In the genomic region with DNA sequence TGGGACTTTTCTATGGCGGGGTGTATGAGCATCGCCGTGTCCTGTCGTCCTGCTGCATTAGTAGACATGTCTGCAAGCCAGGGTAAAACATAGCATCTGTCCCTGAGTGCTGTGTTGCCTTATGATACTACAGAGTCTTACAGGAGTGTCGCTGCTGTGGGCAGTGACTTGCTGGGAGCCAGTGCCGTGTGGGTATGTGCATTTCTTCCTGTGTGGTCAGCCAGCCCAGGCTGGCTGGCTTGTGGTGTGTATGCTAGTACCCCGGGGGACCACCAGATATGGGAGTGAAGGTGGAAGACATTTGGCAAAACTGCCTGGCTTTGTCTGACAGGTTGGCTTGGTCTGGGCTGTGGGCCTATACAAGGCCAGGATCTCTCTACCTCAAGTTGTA, we compare ENCODE assay signal across 18 mouse cellular contexts. TPM values are rescaled to one million over a fixed set of nuclear protein-coding genes. Genes with fewer than 3 reads are reported as not detected.
DNase-seq lines count a peak whose midpoint lies in the region; ATAC-seq and TF ChIP-seq lines count a peak whose summit lies in the region.
"Had no signal": no experiment of that assay in that cellular context is flagged by ENCODE, and none has a peak within 500 bp of the region (broad histone marks: within the 10 kb centered on the region; RNA-seq: fewer than 3 reads in every experiment).

No protein-coding gene starts in this region.

- peak overlapping the region; percentile 4; the same call in 1 of the 2 replicates for H3K4me3 ChIP-seq in liver, adult 2 months (ENCODE audit: insufficient read depth, low read depth, low read length)
- peak overlapping the region; percentile 11; the same call in 1 of the 2 replicates for H3K4me3 ChIP-seq in G1E (ENCODE audit: low read depth, low read length)
- no peak overlapping the region for H3K4me3 ChIP-seq in intestine, postnatal 0 days (ENCODE audit: low read depth, low read length)
- peak overlapping the region; percentile 51 for H3K4me3 ChIP-seq in small intestine, adult 2 months (ENCODE audit: low read depth, low read length)
- H3K4me3 ChIP-seq: liver, embryonic 13.5 days had no signal

- H3K9me3 ChIP-seq in G1E (replicated peaks): no peaks in the 10 kb centered on the region
- H3K9me3 ChIP-seq in intestine, postnatal 0 days (ENCODE audit: control insufficient read depth): no peaks in the 10 kb centered on the region
- H3K9me3 ChIP-seq: liver, embryonic 13.5 days had no signal

- no peak overlapping the region for H3K4me2 ChIP-seq in intestine, postnatal 0 days (replicated peaks; ENCODE audit: low read depth)
- H3K4me2 ChIP-seq: hindbrain, embryonic 14.5 days; liver, embryonic 13.5 days had no signal

- H3K79me2 ChIP-seq in liver, adult 2 months (ENCODE audit: control insufficient read depth, insufficient read depth, low read length): no peaks in the 10 kb centered on the region

- H3K9ac ChIP-seq in liver, adult 2 months (ENCODE audit: low read depth, low read length): no peak overlapping the region; the same call in 1 of the 2 replicates
- H3K9ac ChIP-seq in intestine, postnatal 0 days (ENCODE audit: low read depth, low read length): 0 out of 2 replicates have a peak overlapping the region, but pooled peaks have one; percentile 11
- H3K9ac ChIP-seq: forebrain, postnatal 0 days; hindbrain, embryonic 14.5 days; liver, embryonic 13.5 days had no signal

- ATAC-seq in G1E (ENCODE audit: extremely low read depth, insufficient number of reproducible peaks, low FRiP score, poor library complexity, severe bottlenecking): no peak
- ATAC-seq in intestine, postnatal 0 days: no peak
- ATAC-seq: forebrain, postnatal 0 days had no signal

- H3K4me1 ChIP-seq in liver, adult 2 months (ENCODE audit: control insufficient read depth, insufficient read depth, low read length): peaks cover 6% of the 10 kb centered on the region; the same call in 1 of the 2 replicates
- H3K4me1 ChIP-seq in G1E (ENCODE audit: insufficient read depth, low read depth, low read length): peaks cover 56% of the 10 kb centered on the region
- peaks cover 2% of the 10 kb centered on the region; the same call in 1 of the 2 replicates for H3K4me1 ChIP-seq in intestine, postnatal 0 days (replicated peaks; ENCODE audit: control insufficient read depth, insufficient read depth, low read length)
- H3K4me1 ChIP-seq in small intestine, adult 2 months (ENCODE audit: control insufficient read depth, insufficient read depth, insufficient read length, low read length): peaks cover 10% of the 10 kb centered on the region

- H3K27ac ChIP-seq in liver, adult 2 months (replicated peaks; ENCODE audit: insufficient read depth, low read depth, low read length): no peak overlapping the region
- no peak overlapping the region for H3K27ac ChIP-seq in intestine, postnatal 0 days (ENCODE audit: low read depth, low read length)
- no peak overlapping the region for H3K27ac ChIP-seq in small intestine, adult 2 months (ENCODE audit: insufficient read depth, low read depth, low read length)
- H3K27ac ChIP-seq: hindbrain, embryonic 14.5 days; kidney, postnatal 0 days; liver, embryonic 13.5 days had no signal

- no peak for DNase-seq in liver, adult 2 months (ENCODE audit: extremely low read depth, low read depth, low spot score)
- DNase-seq in liver (no peak), G1E (ENCODE audit: low spot score) (no peak)
- DNase-seq in T-cell, adult 2 months (ENCODE audit: low spot score): no peak
- DNase-seq in frontal cortex, postnatal 36 days (ENCODE audit: low spot score in 2 of 2): no peak
- no peak for DNase-seq in kidney, postnatal 10 days
- DNase-seq: cerebellum, adult 9-10 months; forebrain, postnatal 0 days; heart, adult 18-20 months; layer of hippocampus, postnatal 36 days; liver, embryonic 13.5 days; lung, postnatal 4 days had no signal

- TF ChIP-seq POLR2A in liver, adult 2 months (IDR thresholded peaks at IDR 0.05; ENCODE audit: extremely low read depth, insufficient read depth, low read length): no peak
- TF ChIP-seq POLR2A in small intestine, adult 2 months (IDR thresholded peaks at IDR 0.05; ENCODE audit: low read depth, low read length): no peak

- no peaks in the 10 kb centered on the region for H3K27me3 ChIP-seq in liver, adult 2 months (ENCODE audit: control insufficient read depth, insufficient read depth, low read length)
- no peaks in the 10 kb centered on the region; the same call in 1 of the 2 replicates for H3K27me3 ChIP-seq in G1E (ENCODE audit: insufficient read depth, low read length)
- H3K27me3 ChIP-seq in intestine, postnatal 0 days (replicated peaks; ENCODE audit: control insufficient read depth, insufficient read depth, low read length): no peaks in the 10 kb centered on the region
- H3K27me3 ChIP-seq in small intestine, adult 2 months (ENCODE audit: control insufficient read depth, insufficient read depth, low read length): no peaks in the 10 kb centered on the region

- peaks cover 1% of the 10 kb centered on the region; the same call in 1 of the 2 replicates for H3K36me3 ChIP-seq in liver, adult 2 months (ENCODE audit: control insufficient read depth, insufficient read depth, low read length)
- peaks cover 56% of the 10 kb centered on the region for H3K36me3 ChIP-seq in G1E (replicated peaks)
- H3K36me3 ChIP-seq in intestine, postnatal 0 days (ENCODE audit: control insufficient read depth, insufficient read depth): peaks cover 26% of the 10 kb centered on the region
- H3K36me3 ChIP-seq in small intestine, adult 2 months (ENCODE audit: control insufficient read depth, insufficient read depth, low read length): peaks cover 23% of the 10 kb centered on the region

- TF ChIP-seq CTCF in liver, adult 2 months (IDR thresholded peaks at IDR 0.05; ENCODE audit: low read depth, low read length): no peak
- TF ChIP-seq CTCF in G1E (IDR thresholded peaks at IDR 0.05; ENCODE audit: low read depth, low read length): no peak
- TF ChIP-seq CTCF in intestine, postnatal 0 days (IDR thresholded peaks at IDR 0.05; ENCODE audit: low read depth): no peak
- no peak for TF ChIP-seq CTCF in small intestine, adult 2 months (IDR thresholded peaks at IDR 0.05; ENCODE audit: extremely low read depth, insufficient read length, insufficient replicate concordance, low read depth, low read length)

- WGBS in liver, adult 2 months: 77% methylated on average over 7 of the region's 7 CpGs
- WGBS in intestine, postnatal 0 days: 66% methylated on average over 7 of the region's 7 CpGs
- WGBS in small intestine, adult 2 months: 59% methylated on average over 7 of the region's 7 CpGs

RNA-seq across cellular contexts. Expression of a gene that starts 0.5 kb away (rescaled TPM):
- total RNA-seq in liver, adult 2 months (2014; rRNA removed): 4.2 and 5.1 TPM in 2 replicates
- polyA plus RNA-seq in liver, adult 2 months (2012; rRNA removed): 2.9 and 5.3 TPM in 2 replicates
- 1.2 and 2.5 TPM in 2 replicates for total RNA-seq in G1E (2014; fragmentation: Nextera tagmentation)
- 0.05 and 0.35 TPM in 2 replicates for total RNA-seq in G1E (2017)
- 1.4 and 1.7 TPM in 2 replicates for polyA plus RNA-seq in G1E (2012)
- polyA plus RNA-seq in intestine, postnatal 0 days (2015; fragmentation: Nextera tagmentation; extraction: Ambion mirVana): 1.6 and 1.8 TPM in 2 replicates
- 10.9 and 12.7 TPM in 2 replicates for polyA plus RNA-seq in small intestine, adult 2 months (2012; rRNA removed)
- total RNA-seq: forebrain, postnatal 0 days had no signal

RNA-seq across cellular contexts. Expression of a gene that starts 15.2 kb away (rescaled TPM):
- 22.7 and 29.7 TPM in 2 replicates for total RNA-seq in liver, adult 2 months (2014; rRNA removed)
- polyA plus RNA-seq in liver, adult 2 months (2012; rRNA removed): 45.4 and 57.0 TPM in 2 replicates
- total RNA-seq in G1E (2014; fragmentation: Nextera tagmentation) (33.5 and 34.3 TPM in 2 replicates), G1E (2017) (25.2 and 30.3 TPM in 2 replicates)
- 30.3 and 30.8 TPM in 2 replicates for polyA plus RNA-seq in G1E (2012)
- 52.1 and 52.8 TPM in 2 replicates for polyA plus RNA-seq in intestine, postnatal 0 days (2015; fragmentation: Nextera tagmentation; extraction: Ambion mirVana)
- polyA plus RNA-seq in small intestine, adult 2 months (2012; rRNA removed): 26.2 and 58.0 TPM in 2 replicates

RNA-seq across cellular contexts. Expression of a gene that starts 21.8 kb away (rescaled TPM):
- total RNA-seq in liver, adult 2 months (2014; rRNA removed): 0.94 and 1.3 TPM in 2 replicates
- 0.76 and 0.80 TPM in 2 replicates for polyA plus RNA-seq in liver, adult 2 months (2012; rRNA removed)
- 20.9 and 28.4 TPM in 2 replicates for total RNA-seq in G1E (2014; fragmentation: Nextera tagmentation)
- 27.6 and 29.2 TPM in 2 replicates for total RNA-seq in G1E (2017)
- polyA plus RNA-seq in G1E (2012): 85.3 and 87.2 TPM in 2 replicates
- polyA plus RNA-seq in intestine, postnatal 0 days (2015; fragmentation: Nextera tagmentation; extraction: Ambion mirVana): 1.8 TPM in 2 replicates
- polyA plus RNA-seq in small intestine, adult 2 months (2012; rRNA removed): 1.7 and 75.5 TPM in 2 replicates

RNA-seq across cellular contexts. Expression of a gene that starts 50.0 kb away (rescaled TPM):
- total RNA-seq in liver, adult 2 months (2014; rRNA removed): not detected in 2 replicates
- polyA plus RNA-seq in liver, adult 2 months (2012; rRNA removed): 0.07 TPM in 1 of 2 replicates, not detected in the other
- total RNA-seq in G1E (2014; fragmentation: Nextera tagmentation): 0.58 TPM in 1 of 2 replicates, not detected in the other
- total RNA-seq in G1E (2017): 0.06 and 0.16 TPM in 2 replicates
- polyA plus RNA-seq in G1E (2012): 0.02 and 0.10 TPM in 2 replicates
- polyA plus RNA-seq in intestine, postnatal 0 days (2015; fragmentation: Nextera tagmentation; extraction: Ambion mirVana): 0.05 TPM in 1 of 2 replicates, not detected in the other
- 0.17 TPM in 1 of 2 replicates, not detected in the other for polyA plus RNA-seq in small intestine, adult 2 months (2012; rRNA removed)
- total RNA-seq: heart, adult 18-20 months had no signal
- polyA plus RNA-seq: activated CD4-positive, CD25-positive, alpha-beta regulatory T cell, adult 4 months; liver, embryonic 13.5 days had no signal

RNA-seq across cellular contexts. Expression of a gene that starts 50.4 kb away (rescaled TPM):
- total RNA-seq in liver, adult 2 months (2014; rRNA removed): not detected in 2 replicates
- not detected in 2 replicates for polyA plus RNA-seq in liver, adult 2 months (2012; rRNA removed)
- total RNA-seq in G1E (2014; fragmentation: Nextera tagmentation): not detected in 2 replicates
- total RNA-seq in G1E (2017): not detected in 2 replicates
- not detected in 2 replicates for polyA plus RNA-seq in G1E (2012)
- polyA plus RNA-seq in intestine, postnatal 0 days (2015; fragmentation: Nextera tagmentation; extraction: Ambion mirVana): 0.58 and 0.94 TPM in 2 replicates
- 0.61 and 0.93 TPM in 2 replicates for polyA plus RNA-seq in small intestine, adult 2 months (2012; rRNA removed)
- total RNA-seq: heart, adult 18-20 months; MEL had no signal
- polyA plus RNA-seq: activated CD4-positive, CD25-positive, alpha-beta regulatory T cell, adult 4 months had no signal
